Mouse (Mus musculus) monocyte, adult 5-6 weeks (primary cell): ENCODE data around the gene Fcrla. TPM values are rescaled to one million over a fixed set of nuclear protein-coding genes. Genes with fewer than 3 reads are reported as not detected.

Source experiments
- ATAC-seq: fragments of 153-309, 156-312 bp; replicated peaks from 2 replicates; pipeline ENCODE4 v1.8.0; 2017; ENCODE audit warnings: mild to moderate bottlenecking; ENCODE audit not compliant: low TSS enrichment, insufficient number of reproducible peaks, severe bottlenecking, poor library complexity, low FRiP score
- total RNA-seq: library from RNA; stranded (forward); fragments of 200-1000, 200-491, 200-594 nt; gene quantifications from 3 replicates; pipeline ENCODE4 v1.2.3, GENCODE M21; 2017

The Fcrla gene
- total RNA-seq, 1 experiment from 2014 or later: 35.3 TPM

GRCm38 (mm10) chr1:170933940-170934339, 6.6 kb upstream of the Fcrla start:
- no peak for ATAC-seq

GRCm38 (mm10) chr1:170933386-170933920, 6.1 kb upstream of the Fcrla start:
- ATAC-seq: no peak

GRCm38 (mm10) chr1:170932043-170932442, 4.7 kb upstream of the Fcrla start:
- no peak; the same call in 1 of the 2 replicates for ATAC-seq

- no peak for ATAC-seq
These were observed 1.9 kb upstream of the Fcrla start for GRCm38 (mm10) chr1:170929245-170929644.

- ATAC-seq: peak; percentile 22; the same call in 1 of the 2 replicates
These were observed 1.1 kb upstream of the Fcrla start for GRCm38 (mm10) chr1:170928467-170928866.

- no peak for ATAC-seq
These were observed 442 bp downstream of the Fcrla start for GRCm38 (mm10) chr1:170926941-170927340.

GRCm38 (mm10) chr1:170924485-170924884, 2.9 kb downstream of the Fcrla start:
- ATAC-seq: peak; percentile 87

GRCm38 (mm10) chr1:170919308-170919707, 8.1 kb downstream of the Fcrla start:
- peak; percentile 68 for ATAC-seq

GRCm38 (mm10) chr1:170915657-170916056, 11.7 kb downstream of the Fcrla start:
- no peak for ATAC-seq

GRCm38 (mm10) chr1:170912891-170913615, 14.3 kb downstream of the Fcrla start, which contains the start of gene Fcrlb:
Gene Fcrlb (minus strand): TSS chr1:170912941.
- ATAC-seq: no peak

GRCm38 (mm10) chr1:170911907-170912660, 15.3 kb downstream of the Fcrla start:
- no peak for ATAC-seq

GRCm38 (mm10) chr1:170908341-170908740, 19.0 kb downstream of the Fcrla start:
- no peak for ATAC-seq

- peak; percentile 37; the same call in 1 of the 2 replicates for ATAC-seq
These were observed 19.8 kb downstream of the Fcrla start for GRCm38 (mm10) chr1:170907456-170908191.

GRCm38 (mm10) chr1:170907111-170907455, 20.3 kb downstream of the Fcrla start:
- ATAC-seq: no peak

- ATAC-seq: no peak
These were observed 23.9 kb downstream of the Fcrla start for GRCm38 (mm10) chr1:170903485-170903884.

- peak; percentile 52 for ATAC-seq
These were observed 25.7 kb downstream of the Fcrla start for GRCm38 (mm10) chr1:170901536-170902238.

- ATAC-seq: no peak
These were observed 26.4 kb downstream of the Fcrla start for GRCm38 (mm10) chr1:170900799-170901467.
